Mouse (Mus musculus) MEL (cell line): ENCODE results near the gene Ntn5. TPM values are rescaled to one million over a fixed set of nuclear protein-coding genes. Genes with fewer than 3 reads are reported as not detected.

Experiments used
- DNase-seq: peaks from one replicate; pipeline ENCODE4 v3.0.0; 2011; ENCODE audit warnings: low read depth, low spot score
- H3K27ac ChIP-seq: 2 replicates; pipeline ENCODE4 v1.5.1; 2012; ENCODE audit warnings: low read depth, mild to moderate bottlenecking, control low read depth, low read length, moderate library complexity; ENCODE audit not compliant: control insufficient read depth
- H3K27me3 ChIP-seq, 2 experiments: fragments of 150-350 bp in 1 of 2; sonication (generic) in 1 of 2; 2 replicates each; pipeline ENCODE4 v1.6.1; 2012; ENCODE audit warnings: low read length in 2 of 2, mild to moderate bottlenecking in 2 of 2, improper control_type of control experiment in 1 of 2, moderate library complexity in 1 of 2; ENCODE audit not compliant: insufficient read depth in 2 of 2, control insufficient read depth in 1 of 2
- H3K36me3 ChIP-seq, 2 experiments: 2 replicates each; pipeline ENCODE4 v1.6.1; 2012 to 2014; ENCODE audit warnings: low read length in 2 of 2, improper control_type of control experiment in 1 of 2, inconsistent platforms in 1 of 2, mild to moderate bottlenecking in 1 of 2; ENCODE audit not compliant: insufficient read depth in 2 of 2, control insufficient read depth in 1 of 2
- H3K4me1 ChIP-seq, 2 experiments: fragments of 150-350 bp in 1 of 2; sonication (generic) in 1 of 2; 2 replicates each; pipeline ENCODE4 v1.6.1; 2012; ENCODE audit warnings: low read length in 2 of 2, improper control_type of control experiment in 1 of 2, mild to moderate bottlenecking in 1 of 2; ENCODE audit not compliant: insufficient read depth in 2 of 2, control insufficient read depth in 1 of 2
- H3K4me3 ChIP-seq, 2 experiments: fragments of 150-350 bp in 1 of 2; sonication (generic) in 1 of 2; 2 replicates each; pipeline ENCODE4 v1.5.1; 2012; ENCODE audit warnings: low read depth in 2 of 2, low read length in 2 of 2, mild to moderate bottlenecking in 2 of 2, moderate library complexity in 2 of 2, control low read depth in 1 of 2, improper control_type of control experiment in 1 of 2; ENCODE audit not compliant: control insufficient read depth in 1 of 2, insufficient read depth in 1 of 2
- H3K79me2 ChIP-seq: 2 replicates; pipeline ENCODE4 v1.6.1; 2012; ENCODE audit warnings: mild to moderate bottlenecking, low read length, moderate library complexity; ENCODE audit not compliant: control insufficient read depth, poor library complexity, insufficient read depth
- H3K9ac ChIP-seq: 2 replicates; pipeline ENCODE4 v1.6.1; 2012; ENCODE audit warnings: low read depth, mild to moderate bottlenecking, control low read depth, low read length, moderate library complexity; ENCODE audit not compliant: control insufficient read depth, poor library complexity, severe bottlenecking
- H3K9me3 ChIP-seq: fragments of 150-350 bp; sonication (generic); replicated peaks from 2 replicates; pipeline ENCODE4 v1.6.1; 2012; ENCODE audit warnings: mild to moderate bottlenecking, low read length, improper control_type of control experiment, moderate library complexity; ENCODE audit not compliant: insufficient read depth
- EP300 ChIP-seq, 2 experiments: IDR thresholded peaks; 2 replicates each; pipeline ENCODE4 v1.6.1; 2011; ENCODE audit warnings: improper control_type of control experiment in 2 of 2, low read length in 2 of 2, low read depth in 1 of 2, mild to moderate bottlenecking in 1 of 2
- KAT2A ChIP-seq: conservative IDR thresholded peaks from 2 replicates; pipeline ENCODE4 v1.6.1; 2012; ENCODE audit warnings: low read depth, low read length, improper control_type of control experiment, inconsistent platforms
- MAFK ChIP-seq: IDR thresholded peaks from 2 replicates; pipeline ENCODE4 v1.6.1; 2011; ENCODE audit warnings: low read depth, mild to moderate bottlenecking, low read length, improper control_type of control experiment, borderline replicate concordance
- MAX ChIP-seq: IDR thresholded peaks from 2 replicates; pipeline ENCODE4 v1.6.1; 2011; ENCODE audit warnings: low read length, improper control_type of control experiment
- MEF2A ChIP-seq: IDR thresholded peaks from 2 replicates; pipeline ENCODE4 v1.6.1; 2014; ENCODE audit warnings: low read depth, mild to moderate bottlenecking, inconsistent platforms, low read length, improper control_type of control experiment; ENCODE audit not compliant: poor library complexity, insufficient replicate concordance, severe bottlenecking; ENCODE audit errors: extremely low read depth
- MYC ChIP-seq: IDR thresholded peaks from 2 replicates; pipeline ENCODE4 v1.6.1; 2011; ENCODE audit warnings: low read depth, mild to moderate bottlenecking, low read length, improper control_type of control experiment, moderate library complexity
- POLR2A ChIP-seq, 2 experiments: IDR thresholded peaks; 2 replicates each; pipeline ENCODE4 v1.6.1; 2011 to 2012; ENCODE audit warnings: low read length in 2 of 2, mild to moderate bottlenecking in 2 of 2, control low read depth in 1 of 2, improper control_type of control experiment in 1 of 2, low read depth in 1 of 2, moderate library complexity in 1 of 2; ENCODE audit not compliant: control insufficient read depth in 1 of 2, insufficient read depth in 1 of 2, poor library complexity in 1 of 2
- POLR2AphosphoS5 ChIP-seq: IDR thresholded peaks from 2 replicates; pipeline ENCODE4 v1.6.1; 2012; ENCODE audit warnings: low read depth, borderline replicate concordance, mild to moderate bottlenecking, inconsistent platforms, low read length, moderate library complexity, mixed read lengths
- USF1 ChIP-seq: IDR thresholded peaks from 2 replicates; pipeline ENCODE4 v1.6.1; 2014; ENCODE audit warnings: low read depth, mild to moderate bottlenecking, inconsistent platforms, low read length, improper control_type of control experiment, moderate library complexity
- USF2 ChIP-seq, 2 experiments: IDR thresholded peaks; 2 replicates each; pipeline ENCODE4 v1.6.1; 2011 to 2012; ENCODE audit warnings: improper control_type of control experiment in 2 of 2, low read length in 2 of 2, borderline replicate concordance in 1 of 2, inconsistent platforms in 1 of 2, low read depth in 1 of 2, mild to moderate bottlenecking in 1 of 2; ENCODE audit not compliant: insufficient read depth in 1 of 2
- ZC3H11A ChIP-seq: IDR thresholded peaks from 2 replicates; pipeline ENCODE4 v1.6.1; 2012; ENCODE audit warnings: low read depth, mild to moderate bottlenecking, inconsistent platforms, low read length, improper control_type of control experiment
- ZKSCAN1 ChIP-seq: IDR thresholded peaks from 2 replicates; pipeline ENCODE4 v1.6.1; 2012; ENCODE audit warnings: low read depth, mild to moderate bottlenecking, inconsistent platforms, low read length, improper control_type of control experiment, moderate library complexity
- polyA plus RNA-seq, 2 experiments: library from polyadenylated mRNA; stranded (reverse) in 1 of 2; unstranded in 1 of 2; fragments of >175 nt in 1 of 2; fragments of >200 nt in 1 of 2; gene quantifications; 2 replicates each; pipeline versions ENCODE4 v1.2.1 to v1.2.4; 2012; ENCODE audit warnings: low replicate concordance in 2 of 2, low read depth in 1 of 2; ENCODE audit not compliant: insufficient read length in 2 of 2, insufficient read depth in 1 of 2, missing spikeins in 1 of 2
- total RNA-seq: library from RNA; depleted of rRNA; stranded (reverse); fragments of 300-350 nt; gene quantifications from 2 replicates; pipeline ENCODE4 v1.2.3, GENCODE M21; 2012

Ntn5 gene
- total and polyA plus RNA-seq, 3 experiments, result 0.13 TPM; not detected in 2

GRCm38 (mm10) chr7:45665303-45666138, 18.3 kb upstream of the Ntn5 start:
- Histone ChIP-seq H3K9ac (no peak overlapping the region), H3K27ac (no peak overlapping the region), H3K36me3 (no peaks in the 10 kb centered on the region)
- no peak for TF ChIP-seq KAT2A
- TF ChIP-seq, all 39 proteins: peak for 0
- no peak overlapping the region for H3K4me3 ChIP-seq
- peaks cover 0 to 2% of the 10 kb centered on the region in 2 experiments; a peak in 3 of 4 replicates for H3K27me3 ChIP-seq
- no peaks in the 10 kb centered on the region for H3K79me2 ChIP-seq
- no peak for DNase-seq
- no peaks in the 10 kb centered on the region for H3K4me1 ChIP-seq
- H3K9me3 ChIP-seq, result no peaks in the 10 kb centered on the region

- Histone ChIP-seq H3K36me3 (no peaks in the 10 kb centered on the region), H3K79me2 (no peaks in the 10 kb centered on the region), H3K9me3 (no peaks in the 10 kb centered on the region), H3K27me3 (peaks cover 0 to 2% of the 10 kb centered on the region in 2 experiments; a peak in 3 of 4 replicates), H3K9ac (no peak within 1 kb of the TSS), H3K4me3 (no peak within 1 kb of the TSS), H3K27ac (no peak within 1 kb of the TSS), H3K4me1 (no peaks in the 10 kb centered on the region)
- TF ChIP-seq POLR2A (IDR thresholded peaks at IDR 0.05; ENCODE audit: control insufficient read depth in 1 of 2, insufficient read depth in 1 of 2, low read depth in 1 of 2, low read length in 2 of 2, poor library complexity in 1 of 2), result no peak
- TF ChIP-seq KAT2A, result no peak
- TF ChIP-seq MEF2A, result no peak
- no peak for TF ChIP-seq MAX
- no peak for TF ChIP-seq MAFK
- DNase-seq, result no peak
Observed at GRCm38 (mm10) chr7:45666161-45666560, 17.7 kb upstream of the Ntn5 start, which contains the start of gene Fut2. Gene Fut2 (minus strand): TSS chr7:45666394.

- H3K9me3 ChIP-seq, result no peaks in the 10 kb centered on the region
- no peak for DNase-seq
- peaks cover 0 to 4% of the 10 kb centered on the region in 2 experiments; a peak in 3 of 4 replicates for H3K27me3 ChIP-seq
- no peak overlapping the region for H3K4me3 ChIP-seq
- no peaks in the 10 kb centered on the region for H3K4me1 ChIP-seq
- no peak for TF ChIP-seq POLR2AphosphoS5
- TF ChIP-seq EP300 (IDR thresholded peaks at IDR 0.05; ENCODE audit: low read depth in 1 of 2, low read length in 2 of 2), result no peak
- no peak for TF ChIP-seq USF2 (IDR thresholded peaks at IDR 0.05; ENCODE audit: borderline replicate concordance in 1 of 2, insufficient read depth in 1 of 2, low read depth in 1 of 2, low read length in 2 of 2)
- TF ChIP-seq MYC, result no peak
- no peak for TF ChIP-seq ZC3H11A
- TF ChIP-seq ZKSCAN1, result no peak
- TF ChIP-seq USF1, result no peak
- H3K79me2 ChIP-seq, result no peaks in the 10 kb centered on the region
- no peak overlapping the region for H3K27ac ChIP-seq
- H3K9ac ChIP-seq, result no peak overlapping the region
- no peaks in the 10 kb centered on the region for H3K36me3 ChIP-seq
Observed at GRCm38 (mm10) chr7:45667761-45668160, 16.1 kb upstream of the Ntn5 start.
